In the genomic region with DNA sequence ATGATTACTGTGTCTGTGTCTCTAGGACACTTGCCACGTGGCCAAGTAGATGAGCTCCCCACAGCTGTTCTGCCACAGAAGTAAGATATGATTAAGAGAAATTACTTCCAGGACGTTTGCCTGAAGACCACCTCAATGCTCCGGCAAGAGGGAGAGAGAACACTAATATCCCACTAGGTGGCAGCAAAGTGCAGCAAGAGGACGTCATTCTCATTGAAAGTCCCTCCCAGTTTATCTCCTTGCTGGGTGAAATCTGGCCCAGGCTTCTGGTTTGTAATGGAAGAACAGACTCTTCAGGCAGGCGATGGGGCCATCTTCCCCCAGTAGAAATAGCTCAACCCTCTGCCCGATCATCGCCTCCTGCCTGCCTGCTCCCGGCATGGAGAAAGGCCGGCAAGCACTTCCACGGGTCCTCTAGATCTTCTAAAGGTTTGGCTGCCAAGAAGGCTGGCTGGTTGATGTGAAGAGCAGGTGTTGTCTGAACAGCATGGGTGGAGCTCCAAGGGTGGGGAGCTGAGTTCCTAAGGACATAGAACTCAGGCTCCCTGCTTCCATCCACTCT, we compare ENCODE assay signal across 8 mouse cellular contexts. TPM values are rescaled to one million over a fixed set of nuclear protein-coding genes. Genes with fewer than 3 reads are reported as not detected.
A peak's percentile ranks its signal among the peaks of the same experiment; 100 is the strongest.
DNase-seq lines count a peak whose midpoint lies in the region; ATAC-seq lines count a peak whose summit lies in the region.

No protein-coding gene starts in this region.

- H3K36me3 ChIP-seq in hindbrain, embryonic 14.5 days (replicated peaks; ENCODE audit: control insufficient read depth, insufficient read depth): no peaks in the 10 kb centered on the region

- H3K27ac ChIP-seq in hindbrain, embryonic 14.5 days: no peak overlapping the region

- 19% methylated on average over 10 of the region's 10 CpGs for WGBS in hindbrain, embryonic 14.5 days

- H3K4me3 ChIP-seq in hindbrain, embryonic 14.5 days (replicated peaks; ENCODE audit: low read length): no peak overlapping the region

- no peak for ATAC-seq in hindbrain, embryonic 14.5 days (ENCODE audit: low FRiP score)

- H3K4me1 ChIP-seq in hindbrain, embryonic 14.5 days (replicated peaks; ENCODE audit: control insufficient read depth, insufficient read depth, low read length): peaks cover 6% of the 10 kb centered on the region; the same call in 1 of the 2 replicates

- peak; percentile 58 for DNase-seq in T-cell, adult 2 months (ENCODE audit: low spot score)
- peak; percentile 85 to 86 for DNase-seq in cerebellum, postnatal 14 days
- DNase-seq in frontal cortex, postnatal 25 days (ENCODE audit: low spot score in 2 of 2): peak; percentile 50 to 58
- peak; percentile 90 for DNase-seq in hindbrain, embryonic 14.5 days (ENCODE audit: low spot score)
- DNase-seq in layer of hippocampus, postnatal 25 days (ENCODE audit: extremely low spot score in 1 of 2, low spot score in 1 of 2): peak; percentile 56 to 58
- peak; percentile 80 for DNase-seq in lung, postnatal 25 days (ENCODE audit: low spot score)
- peak; percentile 73 to 77 for DNase-seq in right cerebral cortex, adult 2 months (ENCODE audit: low spot score in 2 of 2)
- DNase-seq in urinary bladder, postnatal 4 days (ENCODE audit: low spot score in 2 of 2): peak; percentile 49 to 68

- H3K27me3 ChIP-seq in hindbrain, embryonic 14.5 days (ENCODE audit: control insufficient read depth, insufficient read depth, low read length): no peaks in the 10 kb centered on the region

- peak overlapping the region; percentile 22 for H3K4me2 ChIP-seq in hindbrain, embryonic 14.5 days (replicated peaks)

- no peaks in the 10 kb centered on the region for H3K9me3 ChIP-seq in hindbrain, embryonic 14.5 days (ENCODE audit: control insufficient read depth, low read length)

- 0 out of 2 replicates have a peak overlapping the region, but pooled peaks have one; percentile 2 for H3K9ac ChIP-seq in hindbrain, embryonic 14.5 days

RNA-seq across cellular contexts. Expression of gene Senp8, which starts 27.3 kb away (rescaled TPM):
- polyA plus RNA-seq in hindbrain, embryonic 14.5 days (2014; fragmentation: Nextera tagmentation; extraction: Ambion mirVana): 11.4 and 11.6 TPM in 2 replicates
- total RNA-seq in layer of hippocampus, postnatal 25 days (2021): 1 to 10 TPM; 9.2 to 9.7 TPM

RNA-seq across cellular contexts. Expression of gene Myo9a, which starts 27.5 kb away (rescaled TPM):
- 28.9 and 29.9 TPM in 2 replicates for polyA plus RNA-seq in hindbrain, embryonic 14.5 days (2014; fragmentation: Nextera tagmentation; extraction: Ambion mirVana)
- 10 to 100 TPM; 57.4 to 66.3 TPM for total RNA-seq in layer of hippocampus, postnatal 25 days (2021)

RNA-seq across cellular contexts. Expression of gene Gramd2, which starts 43.2 kb away (rescaled TPM):
- polyA plus RNA-seq in hindbrain, embryonic 14.5 days (2014; fragmentation: Nextera tagmentation; extraction: Ambion mirVana): 2.9 and 6.0 TPM in 2 replicates
- 1 to 10 TPM; 4.9 to 7.3 TPM for total RNA-seq in layer of hippocampus, postnatal 25 days (2021)
